Mouse (Mus musculus): ENCODE measurements around the gene Ccdc85c.

GRCm38 (mm10) chr12:108318499-108318898, 43.3 kb upstream of the Ccdc85c start:
- TF ChIP-seq CTCF (conservative IDR thresholded peaks at IDR 0.05; ENCODE audit: low read length) = no peak
- no peak for TF ChIP-seq NANOG (IDR thresholded peaks at IDR 0.05; ENCODE audit: borderline replicate concordance, low read length)
- no peak for TF ChIP-seq POU5F1 (IDR thresholded peaks at IDR 0.05; ENCODE audit: borderline replicate concordance, low read length)
